In genomic region chr1:53795591-53795990, GRCm38 (mm10) we compare ENCODE assay signal across 18 mouse cellular contexts.
"Had no signal": no experiment of that assay in that cellular context is flagged by ENCODE, and none has a peak within 500 bp of the region (broad histone marks: within the 10 kb centered on the region; RNA-seq: fewer than 3 reads in every experiment).

No protein-coding gene starts in this region.

- H3K4me3 ChIP-seq: megakaryocyte, embryonic 14.5 days; midbrain, embryonic 13.5 days; midbrain, embryonic 15.5 days; neural tube, embryonic 12.5 days; stomach, embryonic 15.5 days had no signal

- H3K27me3 ChIP-seq: megakaryocyte, embryonic 14.5 days; midbrain, embryonic 13.5 days; midbrain, embryonic 15.5 days; neural tube, embryonic 12.5 days; stomach, embryonic 15.5 days had no signal

- H3K36me3 ChIP-seq: midbrain, embryonic 13.5 days; midbrain, embryonic 15.5 days; neural tube, embryonic 12.5 days; stomach, embryonic 15.5 days had no signal

- H3K4me1 ChIP-seq: midbrain, embryonic 13.5 days; midbrain, embryonic 15.5 days; neural tube, embryonic 12.5 days; stomach, embryonic 15.5 days had no signal

- H3K27ac ChIP-seq: macrophage; midbrain, embryonic 13.5 days; midbrain, embryonic 15.5 days; neural tube, embryonic 12.5 days; stomach, embryonic 15.5 days; stomach, postnatal 0 days had no signal

- DNase-seq: lung, adult 18-20 months; lung, embryonic 14.5 days; lung, postnatal 10 days; retina, postnatal 1 day; right cerebral cortex, adult 18-20 months; right cerebral cortex, postnatal 25 days; right cerebral cortex, postnatal 4 days; spleen, adult 18-20 months; thymus, adult 2 months; thymus, postnatal 25 days; thymus, postnatal 4 days had no signal
